Mouse (Mus musculus) heart, embryonic 13.5 days (tissue): Measurements from ENCODE around the gene Scarb1. TPM values are rescaled to one million over a fixed set of nuclear protein-coding genes. Genes with fewer than 3 reads are reported as not detected.

Experiments
- ATAC-seq: fragments of 200-750 bp; cut with Nextera tagmentation; 2 replicates; pipeline ENCODE4 v1.8.0; 2017; ENCODE audit warnings: moderate TSS enrichment; ENCODE audit not compliant: insufficient number of reproducible peaks, low FRiP score, low TSS enrichment; ENCODE audit errors: extremely low read depth
- H3K27ac ChIP-seq: fragments of 300-500 bp; sonication (generic); replicated peaks from 2 replicates; pipeline ENCODE4 v1.5.1; 2015; ENCODE audit warnings: moderate library complexity, mild to moderate bottlenecking, inconsistent platforms
- H3K27me3 ChIP-seq: fragments of 300-500 bp; sonication (generic); replicated peaks from 2 replicates; pipeline ENCODE4 v1.6.1; 2015; ENCODE audit warnings: mild to moderate bottlenecking, inconsistent platforms
- H3K36me3 ChIP-seq: fragments of 300-500 bp; sonication (generic); 2 replicates; pipeline ENCODE4 v1.6.1; 2015; ENCODE audit warnings: mild to moderate bottlenecking, inconsistent platforms
- H3K4me1 ChIP-seq: fragments of 300-500 bp; sonication (generic); 2 replicates; pipeline ENCODE4 v1.6.1; 2015; ENCODE audit warnings: inconsistent platforms
- H3K4me2 ChIP-seq: fragments of 300-500 bp; sonication (generic); 2 replicates; pipeline ENCODE4 v1.6.1; 2015; ENCODE audit warnings: inconsistent platforms, mild to moderate bottlenecking, moderate library complexity
- H3K4me3 ChIP-seq: fragments of 300-500 bp; sonication (generic); 2 replicates; pipeline ENCODE4 v1.5.1; 2015; ENCODE audit warnings: moderate library complexity, mild to moderate bottlenecking, inconsistent platforms
- H3K9ac ChIP-seq: fragments of 300-500 bp; sonication (generic); 2 replicates; pipeline ENCODE4 v1.6.1; 2015; ENCODE audit warnings: inconsistent platforms, mild to moderate bottlenecking, moderate library complexity
- H3K9me3 ChIP-seq: fragments of 300-500 bp; sonication (generic); 2 replicates; pipeline ENCODE4 v1.6.1; 2016; ENCODE audit warnings: inconsistent platforms
- WGBS: fragments of 180-500 bp; shearing (Covaris S2); methylation state at CpG from one replicate; pipeline ENCODE4 v1.1.7; 2015; ENCODE audit warnings: mixed read lengths; 5-methylcytosine and 5-hydroxymethylcytosine counted together
- polyA plus RNA-seq: library from polyadenylated mRNA; unstranded; fragments of >200 nt; fragmentation: Nextera tagmentation; extraction: Ambion mirVana; gene quantifications from 2 replicates; pipeline ENCODE4 v1.2.1, GENCODE M21; 2015

Scarb1 gene
- polyA plus RNA-seq, 1 experiment from 2014 or later = 69.7 TPM

- peaks cover 52% of the 10 kb centered on the region for H3K36me3 ChIP-seq
- H3K27ac ChIP-seq = no peak overlapping the region
- H3K4me3 ChIP-seq = no peak overlapping the region
- H3K4me2 ChIP-seq = no peak overlapping the region
- H3K9me3 ChIP-seq = no peaks in the 10 kb centered on the region
- no peak overlapping the region for H3K9ac ChIP-seq
- no peak for ATAC-seq
- peaks cover 22% of the 10 kb centered on the region for H3K4me1 ChIP-seq
- no peaks in the 10 kb centered on the region for H3K27me3 ChIP-seq
- WGBS = 85% methylated on average over 6 of the region's 6 CpGs
Measured at GRCm38 (mm10) chr5:125303055-125303454, 37.8 kb downstream of the Scarb1 start.

- Histone ChIP-seq H3K9me3 (peaks cover 7% of the 10 kb centered on the region; the same call in 1 of the 2 replicates), H3K4me2 (no peak overlapping the region), H3K9ac (no peak overlapping the region), H3K27ac (no peak overlapping the region), H3K4me3 (no peak overlapping the region), H3K27me3 (no peaks in the 10 kb centered on the region), H3K4me1 (no peaks in the 10 kb centered on the region), H3K36me3 (peaks cover 98% of the 10 kb centered on the region)
- 85% methylated on average over 9 of the region's 9 CpGs for WGBS
- ATAC-seq = no peak
Measured at GRCm38 (mm10) chr5:125298234-125298633, 42.7 kb downstream of the Scarb1 start.

GRCm38 (mm10) chr5:125297171-125297570 is 43.7 kb downstream of the Scarb1 start:
- peaks cover 98% of the 10 kb centered on the region for H3K36me3 ChIP-seq
- peaks cover 7% of the 10 kb centered on the region; the same call in 1 of the 2 replicates for H3K9me3 ChIP-seq
- no peak overlapping the region for H3K27ac ChIP-seq
- H3K27me3 ChIP-seq = no peaks in the 10 kb centered on the region
- H3K4me1 ChIP-seq = no peaks in the 10 kb centered on the region
- ATAC-seq = no peak
- no peak overlapping the region for H3K4me3 ChIP-seq
- WGBS = 90% methylated on average over 7 of the region's 7 CpGs
- H3K4me2 ChIP-seq = no peak overlapping the region
- no peak overlapping the region for H3K9ac ChIP-seq

- no peak overlapping the region for H3K4me2 ChIP-seq
- no peak for ATAC-seq
- no peaks in the 10 kb centered on the region for H3K4me1 ChIP-seq
- peaks cover 89% of the 10 kb centered on the region for H3K36me3 ChIP-seq
- no peak overlapping the region for H3K4me3 ChIP-seq
- WGBS = 64% methylated on average over 7 of the region's 7 CpGs
- no peaks in the 10 kb centered on the region for H3K27me3 ChIP-seq
- H3K9me3 ChIP-seq = peaks cover 7% of the 10 kb centered on the region; the same call in 1 of the 2 replicates
- 0 out of 2 replicates have a peak overlapping the region, but pooled peaks have one; percentile 28 for H3K9ac ChIP-seq
- no peak overlapping the region for H3K27ac ChIP-seq
Measured at GRCm38 (mm10) chr5:125292951-125293350, 47.9 kb downstream of the Scarb1 start.

- ATAC-seq = no peak
- 79% methylated on average over 8 of the region's 8 CpGs for WGBS
- Histone ChIP-seq H3K9me3 (peaks cover 8% of the 10 kb centered on the region; the same call in 1 of the 2 replicates), H3K4me2 (no peak overlapping the region), H3K4me1 (no peaks in the 10 kb centered on the region), H3K27ac (no peak overlapping the region), H3K4me3 (no peak overlapping the region), H3K27me3 (no peaks in the 10 kb centered on the region), H3K9ac (no peak overlapping the region), H3K36me3 (peaks cover 89% of the 10 kb centered on the region)
Measured at GRCm38 (mm10) chr5:125291895-125292294, 49.0 kb downstream of the Scarb1 start.

GRCm38 (mm10) chr5:125291387-125291786 is 49.5 kb downstream of the Scarb1 start:
- Histone ChIP-seq H3K4me1 (no peaks in the 10 kb centered on the region), H3K27me3 (no peaks in the 10 kb centered on the region), H3K4me2 (no peak overlapping the region), H3K9ac (no peak overlapping the region), H3K9me3 (peaks cover 8% of the 10 kb centered on the region; the same call in 1 of the 2 replicates), H3K27ac (no peak overlapping the region), H3K36me3 (peaks cover 89% of the 10 kb centered on the region), H3K4me3 (no peak overlapping the region)
- 83% methylated on average over 10 of the region's 10 CpGs for WGBS
- no peak for ATAC-seq

GRCm38 (mm10) chr5:125287053-125287655 is 53.7 kb downstream of the Scarb1 start:
- Histone ChIP-seq H3K4me1 (peaks cover 12% of the 10 kb centered on the region), H3K27ac (no peak overlapping the region), H3K9me3 (peaks cover 3% of the 10 kb centered on the region; the same call in 1 of the 2 replicates), H3K27me3 (no peaks in the 10 kb centered on the region), H3K9ac (no peak overlapping the region), H3K4me2 (no peak overlapping the region), H3K36me3 (peaks cover 67% of the 10 kb centered on the region), H3K4me3 (no peak overlapping the region)
- WGBS = 87% methylated on average over 9 of the region's 9 CpGs
- no peak for ATAC-seq

- Histone ChIP-seq H3K9me3 (peaks cover 3% of the 10 kb centered on the region; the same call in 1 of the 2 replicates), H3K36me3 (peaks cover 62% of the 10 kb centered on the region), H3K4me3 (no peak overlapping the region), H3K27ac (no peak overlapping the region), H3K4me2 (no peak overlapping the region), H3K27me3 (no peaks in the 10 kb centered on the region), H3K9ac (no peak overlapping the region), H3K4me1 (peaks cover 17% of the 10 kb centered on the region)
- ATAC-seq = no peak
- 89% methylated on average over 11 of the region's 11 CpGs for WGBS
Measured at GRCm38 (mm10) chr5:125286090-125286489, 54.8 kb downstream of the Scarb1 start.

- peaks cover 54% of the 10 kb centered on the region for H3K36me3 ChIP-seq
- ATAC-seq = peak; percentile 17; the same call in 1 of the 2 replicates
- WGBS = 22% methylated on average over 35 of the region's 35 CpGs
- no peak overlapping the region for H3K27ac ChIP-seq
- peak overlapping the region; percentile 44 for H3K4me3 ChIP-seq
- H3K9me3 ChIP-seq = peaks cover 3% of the 10 kb centered on the region; the same call in 1 of the 2 replicates
- H3K4me2 ChIP-seq = peak overlapping the region; percentile 71
- H3K4me1 ChIP-seq = peaks cover 30% of the 10 kb centered on the region
- H3K9ac ChIP-seq = peak overlapping the region; percentile 75
- H3K27me3 ChIP-seq = no peaks in the 10 kb centered on the region
Measured at GRCm38 (mm10) chr5:125283748-125284640, 56.9 kb downstream of the Scarb1 start.

- WGBS = 60% methylated on average over 7 of the region's 7 CpGs
- Histone ChIP-seq H3K9me3 (no peaks in the 10 kb centered on the region), H3K27ac (no peak overlapping the region), H3K4me2 (no peak overlapping the region), H3K9ac (no peak overlapping the region), H3K4me3 (no peak overlapping the region), H3K36me3 (peaks cover 34% of the 10 kb centered on the region), H3K27me3 (no peaks in the 10 kb centered on the region), H3K4me1 (peaks cover 37% of the 10 kb centered on the region)
- no peak for ATAC-seq
Measured at GRCm38 (mm10) chr5:125279216-125279615, 61.7 kb downstream of the Scarb1 start.

- peaks cover 38% of the 10 kb centered on the region for H3K4me1 ChIP-seq
- ATAC-seq = no peak
- H3K27me3 ChIP-seq = no peaks in the 10 kb centered on the region
- H3K4me3 ChIP-seq = no peak overlapping the region
- no peak overlapping the region for H3K9ac ChIP-seq
- H3K9me3 ChIP-seq = no peaks in the 10 kb centered on the region
- 25% methylated on average over 6 of the region's 6 CpGs for WGBS
- peaks cover 31% of the 10 kb centered on the region for H3K36me3 ChIP-seq
- H3K4me2 ChIP-seq = no peak overlapping the region
- no peak overlapping the region for H3K27ac ChIP-seq
Measured at GRCm38 (mm10) chr5:125278314-125278713, 62.6 kb downstream of the Scarb1 start.
